Mouse (Mus musculus) embryonic fibroblast, embryonic 13.5 days (primary cell): ENCODE data around the gene Maff.

Source experiments
- CTCF ChIP-seq: IDR thresholded peaks from 2 replicates; pipeline ENCODE4 v1.5.1; 2011; ENCODE audit warnings: mild to moderate bottlenecking, control low read depth, low read length, moderate library complexity, borderline replicate concordance; ENCODE audit not compliant: insufficient read depth
- POLR2A ChIP-seq: IDR thresholded peaks from 2 replicates; pipeline ENCODE4 v1.6.1; 2011; ENCODE audit warnings: low read depth, mild to moderate bottlenecking, control low read depth, low read length, moderate library complexity

GRCm38 (mm10) chr15:79352479-79352878 lies 6.1 kb downstream of the Maff start:
- TF ChIP-seq CTCF (no peak), POLR2A (no peak)
